Mouse (Mus musculus): ENCODE measurements around the gene Rab6b. TPM values are rescaled to one million over a fixed set of nuclear protein-coding genes. Genes with fewer than 3 reads are reported as not detected.
"Not testable (repeated sequence)": the region's sequence is repeated elsewhere in the genome, so short reads cannot be mapped to it uniquely, and the experiment has no call there.

Rab6b gene
- polyA plus RNA-seq, 1 experiment from 2014 or later = 3.6 TPM

DNA sequence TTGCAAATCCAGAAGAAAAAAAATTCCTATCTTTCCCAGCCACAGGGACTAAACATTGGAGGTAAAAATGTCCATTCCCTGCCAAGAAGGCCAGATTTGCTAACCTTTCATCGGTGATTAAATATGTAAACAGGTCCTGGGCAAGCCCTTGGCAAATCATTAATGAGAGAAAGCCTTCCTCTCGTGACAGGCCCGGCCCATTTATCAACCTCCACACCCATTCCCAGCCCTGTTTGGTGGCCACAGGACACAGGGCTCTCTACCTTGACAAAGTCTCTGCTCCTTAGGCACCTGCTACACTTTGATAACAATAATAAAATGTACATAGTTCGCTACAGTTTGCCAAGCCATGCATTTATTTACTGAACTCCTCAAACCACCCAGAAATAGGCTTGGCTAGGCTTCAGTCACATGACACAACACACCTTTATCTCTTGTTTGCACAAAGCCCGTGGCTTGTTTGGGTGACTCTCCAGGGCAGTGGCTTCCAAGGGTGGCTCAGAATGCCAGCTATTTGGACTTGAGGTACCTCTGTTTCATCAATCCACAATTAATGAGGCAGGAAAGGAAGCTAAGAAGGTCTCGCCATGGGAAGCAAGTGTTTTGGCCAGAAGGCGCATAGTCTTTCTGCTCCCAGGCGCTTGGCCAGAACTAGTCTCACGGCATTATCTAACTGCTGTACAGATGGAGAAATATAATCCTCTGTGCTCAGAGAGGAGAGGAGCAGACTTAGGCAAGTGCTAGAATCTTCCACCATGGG lies 21.3 kb upstream of the Rab6b start:
- Histone ChIP-seq H3K4me1 (replicated peaks; ENCODE audit: control insufficient read depth, insufficient read depth, low read length) (peaks cover 14% of the 10 kb centered on the region; the same call in 1 of the 2 replicates), H3K9ac (ENCODE audit: low read length) (no peak overlapping the region), H3K4me3 (ENCODE audit: low read length) (no peak overlapping the region), H3K9me3 (ENCODE audit: control insufficient read depth, low read length) (no peaks in the 10 kb centered on the region), H3K4me2 (ENCODE audit: low read depth, low read length) (no peak overlapping the region), H3K27ac (ENCODE audit: low read length) (peak overlapping the region; percentile 35), H3K36me3 (ENCODE audit: control insufficient read depth, insufficient read depth, low read length) (no peaks in the 10 kb centered on the region), H3K27me3 (ENCODE audit: control insufficient read depth, insufficient read depth, low read depth, low read length) (no peaks in the 10 kb centered on the region)
- 28% methylated on average over 9 of the region's 9 CpGs for WGBS
- peak; percentile 53; the same call in 1 of the 2 replicates for ATAC-seq (ENCODE audit: low read depth)

DNA sequence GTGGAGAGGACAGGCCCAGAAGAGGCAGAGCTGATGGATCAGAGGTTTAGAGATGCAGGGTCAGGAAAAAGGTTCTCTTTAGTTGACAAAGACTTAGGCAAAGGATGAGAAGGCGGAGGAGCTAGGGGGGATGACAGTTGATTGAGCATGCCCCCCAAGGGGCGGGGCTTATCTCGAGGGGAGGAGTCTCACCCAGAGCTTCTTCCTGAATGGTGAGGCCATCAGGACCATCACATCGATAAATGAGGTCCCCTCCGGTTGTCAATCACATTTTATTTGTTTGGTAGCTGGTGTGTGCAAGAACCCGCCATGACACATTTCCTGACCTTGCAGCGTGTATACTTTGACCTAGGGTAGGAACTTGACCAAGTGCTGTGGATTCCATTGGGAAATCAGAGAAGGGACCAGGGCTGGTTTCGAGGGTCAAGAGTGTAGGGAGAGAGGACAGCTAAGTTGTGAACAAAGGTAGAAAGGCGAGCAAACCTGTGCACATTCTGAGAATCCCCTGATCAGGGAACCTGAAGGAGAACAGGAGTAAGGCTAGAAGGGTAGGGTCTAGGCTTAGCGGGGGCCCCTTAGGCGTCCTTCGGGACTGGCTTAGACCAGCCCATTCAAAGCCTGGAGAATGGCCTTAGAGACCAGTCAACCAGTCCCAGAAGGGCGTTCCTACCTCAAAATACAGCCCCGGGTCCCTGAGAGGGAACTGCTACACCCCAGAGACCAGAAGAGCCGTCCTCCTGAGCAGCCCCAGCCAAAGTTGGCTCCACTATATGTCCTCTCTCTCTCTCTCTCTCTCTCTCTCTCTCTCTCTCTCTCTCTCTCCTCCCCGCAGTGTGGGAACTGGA lies 20.3 kb upstream of the Rab6b start:
- Histone ChIP-seq H3K27ac (ENCODE audit: low read length) (0 out of 2 replicates have a peak overlapping the region, but pooled peaks have one; percentile 13), H3K27me3 (ENCODE audit: control insufficient read depth, insufficient read depth, low read depth, low read length) (no peaks in the 10 kb centered on the region), H3K4me3 (ENCODE audit: low read length) (no peak overlapping the region), H3K9me3 (ENCODE audit: control insufficient read depth, low read length) (no peaks in the 10 kb centered on the region), H3K36me3 (ENCODE audit: control insufficient read depth, insufficient read depth, low read length) (no peaks in the 10 kb centered on the region), H3K4me2 (ENCODE audit: low read depth, low read length) (no peak overlapping the region), H3K9ac (ENCODE audit: low read length) (no peak overlapping the region), H3K4me1 (replicated peaks; ENCODE audit: control insufficient read depth, insufficient read depth, low read length) (peaks cover 14% of the 10 kb centered on the region; the same call in 1 of the 2 replicates)
- 77% methylated on average over 16 of the region's 16 CpGs for WGBS
- no peak for ATAC-seq (ENCODE audit: low read depth)

DNA sequence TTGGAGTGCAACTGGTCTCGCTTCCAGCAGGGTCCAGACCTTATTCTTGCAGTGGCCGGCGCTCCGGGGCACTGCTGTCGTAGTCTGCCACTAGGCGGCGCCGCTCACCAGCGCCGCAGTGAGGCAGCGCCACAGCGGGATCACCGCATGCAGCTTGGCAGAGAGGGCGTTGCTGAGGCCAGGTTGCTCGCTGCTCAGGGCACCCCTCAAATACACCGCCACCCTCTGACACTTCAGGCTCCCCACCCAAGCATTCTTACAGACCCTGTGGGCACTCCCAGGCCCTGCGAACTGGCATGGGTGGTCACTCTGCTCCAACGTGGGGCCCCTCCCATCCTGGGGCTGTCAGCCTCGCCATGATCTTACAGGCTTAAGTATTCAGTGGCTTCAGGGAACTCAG lies 19.3 kb upstream of the Rab6b start:
- ATAC-seq (ENCODE audit: low read depth) = peak; percentile 91
- peak overlapping the region; percentile 65 for H3K9ac ChIP-seq (ENCODE audit: low read length)

DNA sequence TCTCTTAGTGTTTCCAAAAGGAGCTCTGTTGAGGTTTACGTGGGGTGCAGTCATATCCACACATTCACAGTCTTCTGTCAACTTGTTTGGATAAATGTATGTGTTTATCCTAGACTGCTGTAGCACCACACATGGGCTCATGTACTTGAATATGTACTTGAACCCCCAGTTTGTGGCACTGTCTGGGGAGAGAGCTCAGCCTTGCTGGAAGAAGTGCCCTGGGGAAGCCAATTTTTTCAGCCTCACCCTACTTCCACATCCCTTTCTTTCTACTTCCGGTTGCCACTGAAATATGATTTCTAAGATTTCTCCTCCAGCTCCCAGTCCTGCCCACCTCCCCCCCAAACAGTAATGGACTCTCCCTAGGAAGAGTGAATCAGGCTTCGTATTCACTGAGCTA lies 17.9 kb upstream of the Rab6b start:
- no peak overlapping the region for H3K4me3 ChIP-seq (ENCODE audit: low read length)
- no peak overlapping the region for H3K4me2 ChIP-seq (ENCODE audit: low read depth, low read length)
- no peaks in the 10 kb centered on the region for H3K27me3 ChIP-seq (ENCODE audit: control insufficient read depth, insufficient read depth, low read depth, low read length)
- H3K9ac ChIP-seq (ENCODE audit: low read length) = no peak overlapping the region
- no peak for ATAC-seq (ENCODE audit: low read depth)
- peaks cover 14% of the 10 kb centered on the region; the same call in 1 of the 2 replicates for H3K4me1 ChIP-seq (replicated peaks; ENCODE audit: control insufficient read depth, insufficient read depth, low read length)
- no peaks in the 10 kb centered on the region for H3K9me3 ChIP-seq (ENCODE audit: control insufficient read depth, low read length)
- no peak overlapping the region for H3K27ac ChIP-seq (ENCODE audit: low read length)
- no peaks in the 10 kb centered on the region for H3K36me3 ChIP-seq (ENCODE audit: control insufficient read depth, insufficient read depth, low read length)
- WGBS = 65% methylated on average over 3 of the region's 3 CpGs

More for the DNA sequence above, 19.3 kb upstream of the Rab6b start:
- Histone ChIP-seq H3K27me3 (ENCODE audit: control insufficient read depth, insufficient read depth, low read depth, low read length) (no peaks in the 10 kb centered on the region), H3K4me2 (ENCODE audit: low read depth, low read length) (peak overlapping the region; percentile 74), H3K36me3 (ENCODE audit: control insufficient read depth, insufficient read depth, low read length) (no peaks in the 10 kb centered on the region), H3K4me1 (replicated peaks; ENCODE audit: control insufficient read depth, insufficient read depth, low read length) (peaks cover 14% of the 10 kb centered on the region; the same call in 1 of the 2 replicates), H3K9me3 (ENCODE audit: control insufficient read depth, low read length) (no peaks in the 10 kb centered on the region), H3K27ac (ENCODE audit: low read length) (no peak overlapping the region), H3K4me3 (ENCODE audit: low read length) (peak overlapping the region; percentile 44)
- WGBS = 1% methylated on average over 19 of the region's 19 CpGs

DNA sequence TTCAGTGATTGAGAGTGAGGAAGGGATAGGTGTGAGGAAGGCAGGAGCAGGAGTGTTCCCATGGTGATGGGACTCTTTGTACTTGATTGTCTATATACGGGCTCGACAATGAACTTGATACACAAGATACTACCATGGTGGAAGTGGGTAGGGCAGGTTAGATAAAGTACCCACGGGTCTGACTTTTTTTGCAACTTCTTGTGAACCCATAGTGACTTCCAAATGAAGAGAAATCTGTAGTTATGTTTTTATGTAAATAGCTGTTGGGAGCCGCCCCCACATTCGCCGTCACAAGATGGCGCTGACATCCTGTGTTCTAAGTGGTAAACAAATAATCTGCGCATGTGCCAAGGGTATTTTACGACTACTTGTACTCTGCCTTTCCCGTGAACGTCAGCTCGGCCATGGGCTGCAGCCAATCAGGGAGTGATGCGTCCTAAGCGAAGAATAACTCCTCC lies 3.2 kb upstream of the Rab6b start:
- Histone ChIP-seq H3K4me3 (ENCODE audit: low read length) (peak overlapping the region; percentile 46), H3K27ac (ENCODE audit: low read length) (peak overlapping the region; percentile 49; the same call in 1 of the 2 replicates), H3K27me3 (ENCODE audit: control insufficient read depth, insufficient read depth, low read depth, low read length) (peaks cover 28% of the 10 kb centered on the region), H3K9ac (ENCODE audit: low read length) (peak overlapping the region; percentile 59), H3K4me2 (ENCODE audit: low read depth, low read length) (peak overlapping the region; percentile 56), H3K4me1 (replicated peaks; ENCODE audit: control insufficient read depth, insufficient read depth, low read length) (peaks cover 20% of the 10 kb centered on the region)
- H3K36me3 ChIP-seq (ENCODE audit: control insufficient read depth, insufficient read depth, low read length); H3K9me3 ChIP-seq (ENCODE audit: control insufficient read depth, low read length): not testable (repeated sequence)
- peak; percentile 61 for ATAC-seq (ENCODE audit: low read depth)
- 14% methylated on average over 7 of the region's 14 CpGs for WGBS

DNA sequence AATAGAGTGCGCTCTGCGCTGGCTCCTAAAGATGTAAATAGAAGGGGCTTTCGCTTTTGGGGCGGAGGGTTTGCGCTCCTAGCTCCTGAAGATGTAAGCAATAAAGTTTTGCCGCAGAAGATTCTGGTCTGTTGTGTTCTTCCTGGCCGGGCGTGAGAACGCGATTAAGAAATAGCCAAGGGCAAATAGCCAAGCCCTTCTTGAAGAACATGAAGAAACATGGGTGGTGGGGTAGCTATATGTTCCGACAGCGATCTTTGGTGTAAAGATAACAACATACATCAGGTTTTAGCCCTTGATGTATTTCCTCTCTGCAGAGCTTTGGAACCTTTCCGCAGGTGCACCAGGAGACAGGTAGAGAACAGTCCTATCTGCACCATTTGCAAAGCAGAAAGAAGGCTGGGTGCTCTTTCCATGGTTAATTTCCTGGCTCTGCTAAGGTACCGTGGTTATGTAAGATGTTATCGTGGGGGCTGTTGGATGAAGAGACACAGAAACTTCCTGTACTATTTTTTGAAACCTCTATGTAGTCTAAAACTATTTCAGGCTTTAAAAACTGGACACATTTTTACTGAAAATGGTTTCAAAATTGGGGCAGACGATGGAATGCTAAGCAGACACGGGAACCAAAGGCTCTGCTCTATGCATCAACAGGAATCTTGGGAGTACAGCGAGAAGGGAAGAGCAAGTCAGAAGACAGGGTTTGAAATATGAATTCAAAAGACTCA lies 2.5 kb upstream of the Rab6b start:
- no peak for ATAC-seq (ENCODE audit: low read depth)
- peaks cover 35% of the 10 kb centered on the region for H3K27me3 ChIP-seq (ENCODE audit: control insufficient read depth, insufficient read depth, low read depth, low read length)
- H3K27ac ChIP-seq (ENCODE audit: low read length) = no peak overlapping the region
- no peaks in the 10 kb centered on the region for H3K36me3 ChIP-seq (ENCODE audit: control insufficient read depth, insufficient read depth, low read length)
- H3K4me2 ChIP-seq (ENCODE audit: low read depth, low read length) = peak overlapping the region; percentile 63
- peak overlapping the region; percentile 63 for H3K9ac ChIP-seq (ENCODE audit: low read length)
- H3K4me1 ChIP-seq (replicated peaks; ENCODE audit: control insufficient read depth, insufficient read depth, low read length) = peaks cover 20% of the 10 kb centered on the region
- H3K4me3 ChIP-seq (ENCODE audit: low read length) = peak overlapping the region; percentile 55
- 26% methylated on average over 18 of the region's 18 CpGs for WGBS
- H3K9me3 ChIP-seq (ENCODE audit: control insufficient read depth, low read length) = no peaks in the 10 kb centered on the region

DNA sequence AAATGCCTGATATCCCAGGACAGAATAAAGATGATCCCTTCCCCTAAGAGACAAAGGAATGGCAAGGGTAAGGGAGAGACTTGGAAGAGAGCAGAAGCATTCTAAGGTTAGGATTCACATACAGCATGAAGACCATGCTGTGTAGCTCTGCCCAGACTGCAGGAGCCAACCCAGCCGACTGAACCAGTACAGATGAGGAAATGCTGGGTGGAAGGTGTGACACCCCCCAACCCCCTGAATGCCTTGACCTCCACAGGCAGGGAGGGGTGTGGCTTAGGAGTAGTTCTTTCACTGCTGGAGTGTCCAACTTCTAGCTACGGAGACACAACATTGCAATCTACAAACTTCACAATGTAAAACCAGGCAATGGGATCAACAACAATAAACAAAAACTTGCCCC lies 1.7 kb upstream of the Rab6b start:
- Histone ChIP-seq H3K36me3 (ENCODE audit: control insufficient read depth, insufficient read depth, low read length) (no peaks in the 10 kb centered on the region), H3K27ac (ENCODE audit: low read length) (no peak overlapping the region), H3K4me3 (ENCODE audit: low read length) (no peak overlapping the region), H3K9me3 (ENCODE audit: control insufficient read depth, low read length) (no peaks in the 10 kb centered on the region), H3K27me3 (ENCODE audit: control insufficient read depth, insufficient read depth, low read depth, low read length) (peaks cover 38% of the 10 kb centered on the region), H3K9ac (ENCODE audit: low read length) (no peak overlapping the region), H3K4me1 (replicated peaks; ENCODE audit: control insufficient read depth, insufficient read depth, low read length) (peaks cover 20% of the 10 kb centered on the region), H3K4me2 (ENCODE audit: low read depth, low read length) (no peak overlapping the region)
- no peak for ATAC-seq (ENCODE audit: low read depth)
- 51% methylated on average over 2 of the region's 2 CpGs for WGBS

DNA sequence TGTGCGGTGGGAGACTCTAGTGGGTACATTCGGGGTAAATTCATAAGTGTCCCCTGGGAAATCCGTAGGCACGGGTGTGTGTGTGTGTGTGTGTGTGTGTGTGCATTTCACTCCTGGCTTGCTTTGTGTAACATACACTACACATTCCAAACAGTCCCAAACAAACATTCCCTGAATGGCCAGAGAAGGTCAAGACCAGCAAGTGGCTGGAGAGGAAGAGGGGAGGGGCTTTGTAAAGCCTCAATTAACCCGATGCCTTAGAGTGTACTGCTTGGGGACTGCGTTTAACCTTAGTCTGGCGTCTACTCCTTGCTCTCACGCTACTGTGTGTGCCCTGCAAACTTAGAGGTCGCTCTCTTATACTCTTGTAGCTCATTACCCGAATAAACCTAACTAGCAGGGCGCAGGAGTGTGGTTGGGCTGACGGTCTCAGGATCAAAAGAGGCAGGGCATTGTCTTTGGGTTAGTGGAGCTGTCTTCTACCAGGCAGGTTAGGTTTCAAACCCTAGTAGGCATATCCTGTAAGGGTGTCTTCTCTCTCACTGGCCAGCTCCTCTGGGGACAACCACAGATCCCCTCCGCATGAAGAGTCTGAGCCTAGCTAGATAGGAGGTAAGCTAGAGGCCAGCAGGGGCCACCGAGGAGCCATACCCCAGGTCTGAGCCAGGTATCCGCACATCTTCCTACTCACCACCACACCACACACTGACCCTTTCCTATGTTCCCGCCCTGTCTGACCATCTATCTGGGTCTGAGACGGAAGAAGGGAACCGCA lies 673 bp upstream of the Rab6b start:
- H3K36me3 ChIP-seq (ENCODE audit: control insufficient read depth, insufficient read depth, low read length) = no peaks in the 10 kb centered on the region
- peaks cover 20% of the 10 kb centered on the region for H3K4me1 ChIP-seq (replicated peaks; ENCODE audit: control insufficient read depth, insufficient read depth, low read length)
- no peaks in the 10 kb centered on the region for H3K9me3 ChIP-seq (ENCODE audit: control insufficient read depth, low read length)
- WGBS = 14% methylated on average over 18 of the region's 18 CpGs
- H3K4me3 ChIP-seq (ENCODE audit: low read length) = peak overlapping the region; percentile 69
- peak overlapping the region; percentile 75 for H3K9ac ChIP-seq (ENCODE audit: low read length)
- H3K27me3 ChIP-seq (ENCODE audit: control insufficient read depth, insufficient read depth, low read depth, low read length) = peaks cover 43% of the 10 kb centered on the region
- ATAC-seq (ENCODE audit: low read depth) = peak; percentile 7; the same call in 1 of the 2 replicates
- peak overlapping the region; percentile 98 for H3K4me2 ChIP-seq (ENCODE audit: low read depth, low read length)
- H3K27ac ChIP-seq (ENCODE audit: low read length) = no peak overlapping the region
